Mouse (Mus musculus): ENCODE results near the gene Exog.

Exog gene

DNA sequence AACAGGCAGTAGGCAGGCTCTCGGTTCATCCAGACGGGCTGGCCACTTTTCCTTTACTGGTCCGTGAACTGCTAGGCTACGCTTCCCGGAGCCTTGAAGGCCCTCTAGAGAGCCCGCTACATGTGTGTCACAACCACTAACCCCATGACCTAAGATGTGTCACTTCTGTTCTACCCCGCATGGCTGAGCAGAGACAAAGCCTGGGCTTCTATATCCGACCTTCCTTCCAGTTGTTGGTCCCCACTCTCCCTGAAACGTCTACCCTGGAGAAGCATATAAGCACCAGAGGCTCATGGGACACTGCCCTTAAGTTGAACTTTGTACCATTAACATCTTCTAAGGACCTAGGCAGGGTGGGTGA lies 53.5 kb downstream of the Exog start:
- no peak for ATAC-seq (ENCODE audit: insufficient number of reproducible peaks, low FRiP score, low TSS enrichment)

GRCm38 (mm10) chr9:119498885-119499284 lies 54.1 kb downstream of the Exog start:
- ATAC-seq (ENCODE audit: insufficient number of reproducible peaks, low FRiP score, low TSS enrichment), result no peak

DNA sequence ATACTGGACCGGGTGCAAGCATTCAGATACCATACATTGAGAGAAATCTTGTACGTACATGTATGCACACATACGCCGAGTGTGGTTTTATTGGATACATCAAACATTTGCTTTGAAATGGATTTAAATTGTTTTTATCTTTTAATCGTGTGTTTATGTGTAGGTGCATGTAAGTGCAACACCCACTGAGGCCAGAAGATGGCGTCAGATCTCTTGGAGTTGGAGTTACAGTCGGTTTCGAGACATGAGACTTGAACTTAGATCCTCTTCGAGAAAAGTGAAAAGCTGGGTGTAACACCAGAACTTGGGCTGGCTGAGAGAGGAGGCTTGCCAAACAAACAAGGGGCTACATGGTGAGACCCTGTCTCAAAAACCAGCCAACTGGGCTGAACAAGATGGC lies 58.9 kb downstream of the Exog start:
- ATAC-seq (ENCODE audit: insufficient number of reproducible peaks, low FRiP score, low TSS enrichment), result no peak

DNA sequence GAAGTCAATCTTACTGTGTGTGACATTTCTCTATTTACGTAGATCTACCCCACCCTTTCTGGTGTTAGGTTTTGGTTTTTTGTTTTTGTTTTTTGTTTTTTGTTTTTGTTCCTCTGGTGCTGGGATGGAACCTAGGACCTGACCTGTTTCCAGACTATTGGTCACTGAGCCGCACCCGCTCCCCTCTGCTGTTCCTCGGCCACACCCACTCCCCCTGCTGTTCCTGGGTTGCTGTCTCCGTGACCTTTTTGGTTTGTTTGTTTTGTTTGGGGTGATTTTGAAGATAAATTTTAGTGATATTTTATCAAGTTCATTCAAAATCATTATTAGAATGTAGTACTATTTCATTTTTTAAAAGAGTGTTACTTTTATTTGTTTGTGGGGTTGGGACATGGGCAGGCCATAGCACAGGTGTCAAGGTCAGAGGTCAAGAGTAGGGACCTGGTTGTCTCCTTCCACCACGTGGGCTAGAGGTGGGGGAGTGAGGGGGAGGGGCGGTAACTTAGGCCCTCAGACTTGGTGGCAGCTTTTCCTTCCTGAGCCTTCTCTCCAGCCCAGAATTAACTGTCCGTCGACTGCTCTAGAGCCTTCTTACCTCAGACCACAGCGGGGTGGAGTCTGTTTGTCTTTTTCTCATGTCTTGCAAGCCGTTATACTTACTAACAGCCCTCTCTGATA lies 60.4 kb downstream of the Exog start:
- ATAC-seq (ENCODE audit: insufficient number of reproducible peaks, low FRiP score, low TSS enrichment), result no peak

- no peak for ATAC-seq (ENCODE audit: insufficient number of reproducible peaks, low FRiP score, low TSS enrichment)
Observed at GRCm38 (mm10) chr9:119510902-119511301, 66.2 kb downstream of the Exog start.

- ATAC-seq (ENCODE audit: insufficient number of reproducible peaks, low FRiP score, low TSS enrichment), result no peak
Observed at GRCm38 (mm10) chr9:119512993-119513392, 68.2 kb downstream of the Exog start.

DNA sequence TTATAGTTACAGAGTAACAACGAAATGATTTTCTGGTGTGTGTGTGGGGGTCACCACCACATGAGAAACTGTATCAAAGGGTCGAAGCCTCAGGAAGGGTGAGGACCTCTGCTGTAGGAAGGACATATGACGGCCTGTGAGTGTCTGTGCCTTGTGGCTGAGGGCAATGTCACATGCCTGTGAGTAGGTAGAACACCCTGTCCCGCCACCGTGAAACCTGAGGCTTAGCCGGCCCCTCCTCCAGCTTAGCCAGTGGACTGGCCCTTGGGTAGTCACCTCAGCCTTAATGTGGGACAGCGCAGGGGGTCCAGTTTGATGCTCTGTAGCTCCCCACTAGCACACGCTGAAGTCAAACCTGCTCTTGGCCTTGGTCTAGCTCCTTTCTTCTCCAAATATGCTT lies 69.1 kb downstream of the Exog start:
- no peak for ATAC-seq (ENCODE audit: insufficient number of reproducible peaks, low FRiP score, low TSS enrichment)

DNA sequence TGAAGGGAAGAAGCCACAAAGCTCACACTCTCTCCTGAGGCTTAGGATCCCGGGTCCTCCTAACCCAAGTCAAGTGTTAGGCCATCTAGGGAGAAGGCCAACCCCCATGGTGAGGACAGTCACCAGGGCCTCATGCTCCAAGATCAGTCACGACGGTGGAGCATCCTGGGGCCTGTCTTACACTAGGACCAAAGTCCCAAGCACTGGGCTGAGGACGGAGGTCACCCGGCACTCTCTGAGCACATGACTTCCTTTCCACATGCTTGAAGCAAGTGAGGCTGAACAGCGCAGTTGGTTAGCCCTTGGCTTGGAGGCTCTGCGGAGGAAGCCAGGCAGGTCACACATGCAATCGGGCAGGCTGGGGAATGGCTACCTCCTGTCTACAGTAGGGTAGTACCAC lies 70.2 kb downstream of the Exog start:
- ATAC-seq (ENCODE audit: insufficient number of reproducible peaks, low FRiP score, low TSS enrichment), result no peak

All from cerebellum, adult (tissue).